Mouse (Mus musculus): ENCODE measurements around the gene Gpr61.

- no peak for TF ChIP-seq CTCF (IDR thresholded peaks at IDR 0.05; ENCODE audit: low read depth, low read length)
- no peak for TF ChIP-seq TAL1 (conservative IDR thresholded peaks at IDR 0.05; ENCODE audit: low read depth, low read length)
- no peak for TF ChIP-seq GATA2 (IDR thresholded peaks at IDR 0.05; ENCODE audit: borderline replicate concordance, low read depth, low read length)
- TF ChIP-seq GATA1 (IDR thresholded peaks at IDR 0.05; ENCODE audit: borderline replicate concordance, low read length): no peak
- no peak for TF ChIP-seq POLR2AphosphoS5 (IDR thresholded peaks at IDR 0.05; ENCODE audit: insufficient replicate concordance, low read depth, low read length)
Observed at GRCm38 (mm10) chr3:108174672-108175531, 20.2 kb upstream of the Gpr61 start.

Data from G1E (cell line).